Mouse (Mus musculus): Measurements from ENCODE around the gene Jtb. TPM values are rescaled to one million over a fixed set of nuclear protein-coding genes. Genes with fewer than 3 reads are reported as not detected.
"Not testable (repeated sequence)": the region's sequence is repeated elsewhere in the genome, so short reads cannot be mapped to it uniquely, and the experiment has no call there.

Jtb gene
- polyA plus RNA-seq, 2 experiments from 2014 or later = 74.8 to 85.6 TPM

GRCm38 (mm10) chr3:90224331-90224730, 7.1 kb upstream of the Jtb start:
- ATAC-seq = no peak

DNA sequence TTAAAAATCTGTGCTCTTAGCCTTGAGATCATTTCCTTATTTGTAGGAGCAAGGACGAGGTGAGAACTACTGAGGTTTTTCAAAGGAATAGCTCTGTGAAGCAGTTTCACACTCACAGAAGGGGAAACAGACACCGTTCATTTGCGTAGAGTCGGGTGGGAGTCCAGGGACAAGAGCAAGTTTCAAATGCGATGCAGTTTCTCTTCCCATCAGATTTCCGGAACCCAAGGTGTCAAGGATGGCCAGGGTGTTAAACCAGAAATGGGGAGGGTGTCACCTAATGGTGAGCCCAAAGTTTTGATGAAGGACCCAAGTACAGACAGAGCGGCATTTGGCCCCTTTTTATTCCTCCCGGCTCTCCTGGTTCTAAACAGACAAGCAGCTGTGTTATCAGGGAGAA, 322 bp upstream of the Jtb start:
- peak; percentile 37 for ATAC-seq

DNA sequence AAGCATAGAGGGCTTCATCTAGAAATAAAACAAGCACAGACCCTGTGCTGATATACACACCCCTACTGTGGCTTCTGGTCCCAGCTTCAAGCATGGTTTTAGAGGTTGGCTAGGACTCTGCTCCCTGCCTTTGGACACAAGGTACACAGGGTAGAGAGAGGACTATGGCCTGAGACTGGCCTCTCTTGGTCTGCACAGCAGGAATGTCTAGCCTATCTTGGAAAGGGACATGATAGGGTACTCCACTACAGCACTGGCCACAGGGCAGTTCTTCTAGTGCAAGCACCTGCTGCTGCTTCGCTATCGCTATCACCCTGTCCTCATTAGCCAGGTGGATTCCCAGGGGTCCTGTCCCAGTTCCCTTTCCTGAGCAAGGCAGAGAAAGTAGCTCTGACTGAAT, 9.9 kb downstream of the Jtb start:
- no peak for ATAC-seq

GRCm38 (mm10) chr3:90241669-90242358, 10.4 kb downstream of the Jtb start:
- no peak for ATAC-seq

DNA sequence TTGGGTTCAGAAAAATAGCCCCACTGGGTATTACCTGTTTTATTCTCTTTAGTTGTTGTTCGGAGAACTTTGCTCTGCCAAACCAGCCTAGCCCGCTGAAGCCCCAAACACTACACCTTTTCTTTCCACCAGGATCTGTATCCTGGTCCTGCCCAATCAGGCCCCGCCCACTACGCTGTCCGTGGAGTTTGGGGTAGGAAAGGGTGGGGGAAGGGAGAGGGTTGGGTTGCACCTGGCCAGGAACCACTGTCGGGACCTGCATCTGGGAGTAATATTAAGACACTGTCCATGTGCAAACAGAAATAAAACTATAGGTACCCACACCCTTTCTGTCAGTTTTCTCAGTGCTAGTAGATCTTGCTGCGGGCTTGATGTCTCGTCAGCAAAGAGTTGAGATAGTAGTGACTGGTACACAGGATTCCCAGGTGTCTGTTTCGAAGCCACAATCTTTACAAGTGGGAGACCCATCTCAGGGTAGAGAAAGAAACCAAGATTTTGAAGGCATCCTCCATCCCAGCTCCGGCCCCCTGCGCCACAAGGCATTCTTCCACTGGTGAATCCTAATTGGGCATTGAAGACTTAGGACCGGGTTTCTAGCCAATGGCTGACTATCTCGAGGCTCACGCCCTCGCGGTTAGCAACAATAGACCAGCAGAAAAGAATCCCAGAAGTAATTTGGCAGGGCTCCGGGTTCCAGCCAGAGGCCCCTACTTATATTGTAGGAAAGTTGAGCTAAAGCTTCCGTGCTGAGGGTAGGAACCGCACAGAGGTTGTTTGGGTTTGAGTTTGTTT, 11.8 kb downstream of the Jtb start, which contains the start of gene Creb3l4:
TSS of gene Creb3l4 (minus strand) at position 529 of the 792 bp plus-strand sequence.
- no peak for ATAC-seq

GRCm38 (mm10) chr3:90245406-90245805, 14.0 kb downstream of the Jtb start:
- ATAC-seq = peak; percentile 49

DNA sequence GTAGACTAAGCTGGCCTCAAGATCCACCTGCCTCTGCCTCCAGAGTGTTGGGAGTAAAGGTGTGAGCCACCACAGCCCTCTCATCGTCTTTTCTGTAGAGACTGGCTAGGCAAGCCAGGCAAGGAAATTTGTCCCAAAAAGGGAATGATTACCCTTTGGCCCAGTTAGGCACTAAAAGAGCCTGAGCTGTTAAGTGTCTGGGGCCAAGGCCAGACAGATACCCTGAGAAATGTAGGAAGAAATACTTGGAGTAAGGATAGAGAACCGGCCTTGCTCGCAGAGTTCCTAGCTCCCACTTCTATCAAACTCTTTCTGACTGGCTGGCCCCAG, 16.2 kb downstream of the Jtb start:
- peak; percentile 11 for ATAC-seq

- peak; percentile 95 for ATAC-seq
Measured at GRCm38 (mm10) chr3:90247960-90248745, 16.8 kb downstream of the Jtb start, which contains the start of gene Slc39a1. Gene Slc39a1, plus strand, starts transcription at chr3:90248172.

GRCm38 (mm10) chr3:90248746-90249100, 17.3 kb downstream of the Jtb start:
- no peak for ATAC-seq

DNA sequence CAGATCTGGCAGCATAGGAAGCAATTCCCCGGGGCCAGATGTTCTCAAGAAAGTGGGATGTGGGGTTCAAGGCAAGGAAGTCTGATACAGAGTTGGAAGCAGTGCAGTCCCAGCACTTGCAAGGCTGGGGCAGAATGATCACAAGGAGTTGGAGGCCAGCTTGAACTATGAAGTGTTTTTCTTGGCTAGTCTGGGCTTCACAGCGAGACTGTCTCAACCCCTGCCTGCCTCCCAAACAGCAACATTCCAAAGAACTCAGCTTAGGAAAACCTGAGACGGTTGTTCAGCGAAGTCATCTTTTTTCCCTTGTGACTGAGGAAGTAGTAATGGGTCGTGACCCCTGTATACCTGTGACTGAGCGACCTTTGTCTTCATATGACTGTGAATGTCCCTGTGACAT, 19.4 kb downstream of the Jtb start:
- no peak for ATAC-seq

GRCm38 (mm10) chr3:90251731-90252226, 20.4 kb downstream of the Jtb start:
- not testable (repeated sequence) for ATAC-seq

GRCm38 (mm10) chr3:90252659-90253058, 21.3 kb downstream of the Jtb start:
- ATAC-seq = not testable (repeated sequence)

- not testable (repeated sequence) for ATAC-seq
Measured at GRCm38 (mm10) chr3:90253174-90253573, 21.8 kb downstream of the Jtb start.

DNA sequence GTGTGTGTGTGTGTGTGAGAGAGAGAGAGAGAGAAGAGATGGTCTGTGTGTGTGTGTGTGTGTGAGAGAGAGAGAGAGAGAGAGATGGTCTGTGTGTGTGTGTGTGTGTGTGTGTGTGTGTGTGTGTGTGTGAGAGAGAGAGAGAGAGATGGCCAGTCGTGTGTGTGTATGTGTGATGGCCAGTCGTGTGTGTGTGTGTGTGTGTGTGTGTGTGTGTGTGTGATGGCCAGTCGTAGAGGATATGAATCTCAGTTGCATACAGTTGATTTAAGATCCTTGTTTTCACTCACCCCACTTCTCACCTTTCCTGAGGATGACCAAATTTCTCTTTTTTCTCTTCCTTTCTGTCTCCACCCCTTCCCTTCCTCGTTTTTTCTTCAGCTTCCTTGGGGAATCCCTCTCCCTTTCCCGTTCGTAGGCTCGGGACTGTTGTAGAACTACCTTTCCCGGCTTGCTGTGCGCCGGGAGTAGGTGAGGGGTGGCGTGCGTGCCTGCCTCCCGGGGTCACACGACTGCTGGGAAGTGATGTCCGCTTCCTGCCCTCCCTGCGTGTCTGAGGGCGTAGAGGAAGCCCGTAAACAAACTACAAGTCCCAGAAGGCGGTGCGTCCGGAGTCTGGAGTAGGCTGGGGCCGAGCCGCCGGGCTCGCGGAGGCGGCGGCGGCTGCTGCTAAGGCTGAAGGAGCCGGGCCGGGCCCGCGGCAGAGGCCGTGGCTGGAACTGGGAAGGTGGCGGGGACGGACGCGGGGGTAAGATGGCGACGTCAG, 22.4 kb downstream of the Jtb start, which contains the start of gene Crtc2:
TSS of gene Crtc2 (plus strand) at position 511 of the 766 bp plus-strand sequence.
- peak; percentile 97 for ATAC-seq

- peak; percentile 45 for ATAC-seq
Measured at GRCm38 (mm10) chr3:90254419-90255193, 23.2 kb downstream of the Jtb start.

- no peak for ATAC-seq
Measured at GRCm38 (mm10) chr3:90255194-90255565, 23.8 kb downstream of the Jtb start.

- no peak for ATAC-seq
Measured at GRCm38 (mm10) chr3:90255784-90256353, 24.5 kb downstream of the Jtb start.

- ATAC-seq = no peak
Measured at GRCm38 (mm10) chr3:90256731-90257530, 25.5 kb downstream of the Jtb start.

- no peak for ATAC-seq
Measured at GRCm38 (mm10) chr3:90258521-90258920, 27.1 kb downstream of the Jtb start.

DNA sequence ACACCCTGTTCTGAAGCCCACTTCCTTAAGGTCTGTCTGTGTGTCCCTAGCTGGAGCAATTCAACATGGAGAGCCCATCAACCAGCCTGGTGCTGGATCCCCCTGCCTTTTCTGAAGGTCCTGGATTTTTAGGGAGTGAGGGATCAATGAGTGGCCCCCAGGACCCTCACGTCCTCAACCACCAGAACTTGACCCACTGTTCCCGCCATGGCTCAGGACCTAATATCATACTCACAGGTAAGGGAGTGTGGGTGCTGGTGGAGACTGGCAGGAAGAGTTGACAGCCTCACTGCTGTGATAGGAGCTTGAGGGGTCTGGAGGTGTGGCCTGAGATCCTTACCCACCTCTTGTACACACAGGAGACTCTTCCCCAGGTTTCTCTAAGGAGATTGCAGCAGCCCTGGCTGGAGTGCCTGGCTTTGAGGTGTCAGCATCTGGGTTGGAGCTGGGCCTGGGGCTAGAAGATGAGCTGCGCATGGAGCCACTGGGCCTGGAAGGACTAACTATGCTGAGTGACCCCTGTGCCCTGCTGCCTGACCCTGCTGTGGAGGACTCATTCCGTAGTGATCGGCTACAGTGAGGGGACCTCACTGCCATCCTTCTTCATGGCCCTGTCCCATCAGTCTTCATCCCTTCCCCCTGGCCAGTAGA, 31.8 kb downstream of the Jtb start:
- no peak for ATAC-seq
